Mouse (Mus musculus) ES-Bruce4 (cell line): ENCODE data around the gene Ccdc85c.

ENCODE experiments used
- CTCF ChIP-seq: IDR thresholded peaks from one replicate; pipeline ENCODE4 v1.8.1; 2011; ENCODE audit warnings: low read depth, low read length
- POLR2A ChIP-seq: IDR thresholded peaks from one replicate; pipeline ENCODE4 v1.8.1; 2011; ENCODE audit warnings: low read length; ENCODE audit not compliant: insufficient read depth

DNA sequence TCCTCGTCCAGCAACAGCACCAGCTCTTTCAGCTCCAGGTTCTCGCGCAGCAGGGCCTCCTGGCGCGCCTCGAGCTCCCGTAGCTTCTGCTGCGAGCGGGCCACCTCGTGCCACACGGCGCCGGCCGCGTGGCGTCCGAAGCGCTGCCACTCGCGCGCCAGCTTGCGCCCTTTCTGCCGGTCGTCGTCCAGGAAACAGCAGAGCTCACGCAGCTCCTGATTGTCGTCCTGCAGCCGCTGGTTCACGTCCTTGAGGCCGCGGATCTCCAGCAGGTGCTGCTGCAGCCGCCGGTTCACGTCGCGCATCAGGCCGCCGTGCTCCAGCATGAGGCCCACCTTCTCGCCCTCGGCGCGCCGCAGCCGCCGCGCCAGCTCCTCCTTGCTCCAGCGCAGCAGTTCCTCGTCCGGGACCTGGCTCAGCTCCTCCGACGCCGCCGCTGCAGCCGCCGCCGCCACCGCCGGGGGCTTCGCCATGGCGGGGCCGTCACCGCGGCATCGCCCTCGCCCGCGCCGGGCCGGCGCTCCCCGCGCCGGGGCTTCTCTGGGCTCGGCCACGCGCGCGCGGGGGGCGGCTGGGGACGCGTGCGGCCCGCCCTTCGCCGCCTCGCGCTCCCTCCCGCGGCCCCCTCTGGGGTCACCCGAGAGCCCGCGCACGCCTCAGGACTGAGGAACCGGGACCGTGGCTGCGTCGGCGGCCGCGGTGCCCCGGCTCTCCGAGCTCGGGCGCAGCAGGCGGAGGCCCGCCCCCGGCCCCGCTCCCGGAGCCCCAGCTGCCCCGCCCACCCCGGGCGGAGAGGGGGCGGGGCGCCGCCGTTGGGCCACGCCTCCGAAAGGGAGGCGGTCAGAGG lies at the start of gene Ccdc85c:
- TF ChIP-seq POLR2A (no peak), CTCF (no peak)
